Mouse (Mus musculus) stomach, postnatal 0 days (tissue): Measurements from ENCODE around the gene Mast4. TPM values are rescaled to one million over a fixed set of nuclear protein-coding genes. Genes with fewer than 3 reads are reported as not detected.
"Not testable (repeated sequence)": the region's sequence is repeated elsewhere in the genome, so short reads cannot be mapped to it uniquely, and the experiment has no call there.

Experiments used
- ATAC-seq: fragments of 200-750 bp; cut with Nextera tagmentation; 2 replicates; pipeline ENCODE4 v1.8.0; 2017; ENCODE audit not compliant: low FRiP score, low TSS enrichment
- DNase-seq: peaks from one replicate; pipeline ENCODE4 v3.0.0-alpha.2; 2016; ENCODE audit warnings: low spot score
- H3K27ac ChIP-seq: fragments of 300-500 bp; sonication (generic); replicated peaks from 2 replicates; pipeline ENCODE4 v1.5.1; 2014; ENCODE audit warnings: mild to moderate bottlenecking, control low read depth
- H3K27me3 ChIP-seq: fragments of 300-500 bp; sonication (generic); 2 replicates; pipeline ENCODE4 v1.6.1; 2014; ENCODE audit warnings: low read length; ENCODE audit not compliant: control insufficient read depth, insufficient read depth
- H3K36me3 ChIP-seq: fragments of 300-500 bp; sonication (generic); 2 replicates; pipeline ENCODE4 v1.6.1; 2014; ENCODE audit warnings: low read length, mixed read lengths; ENCODE audit not compliant: control insufficient read depth, insufficient read depth
- H3K4me1 ChIP-seq: fragments of 300-500 bp; sonication (generic); replicated peaks from 2 replicates; pipeline ENCODE4 v1.6.1; 2014; ENCODE audit warnings: antibody characterized with exemption; ENCODE audit not compliant: control insufficient read depth, insufficient read depth
- H3K4me2 ChIP-seq: fragments of 300-500 bp; sonication (generic); replicated peaks from 2 replicates; pipeline ENCODE4 v1.6.1; 2014; ENCODE audit warnings: low read depth, mild to moderate bottlenecking, control low read depth, moderate library complexity
- H3K4me3 ChIP-seq: fragments of 300-500 bp; sonication (generic); 2 replicates; pipeline ENCODE4 v1.5.1; 2014; ENCODE audit warnings: low read depth, low read length, control low read depth
- H3K9ac ChIP-seq: fragments of 300-500 bp; sonication (generic); 2 replicates; pipeline ENCODE4 v1.6.1; 2014; ENCODE audit warnings: mild to moderate bottlenecking, low read length, control low read depth, mixed read lengths
- H3K9me3 ChIP-seq: fragments of 300-500 bp; sonication (generic); 2 replicates; pipeline ENCODE4 v1.6.1; 2016; ENCODE audit warnings: low read length; ENCODE audit not compliant: control insufficient read depth
- CTCF ChIP-seq: IDR thresholded peaks from 2 replicates; pipeline ENCODE4 v1.5.1; 2016; ENCODE audit warnings: antibody characterized with exemption, low read depth, mild to moderate bottlenecking, moderate library complexity
- EP300 ChIP-seq: optimal IDR thresholded peaks from 2 replicates; pipeline ENCODE3; 2016; ENCODE audit warnings: antibody characterized with exemption
- WGBS: fragments of 180-500 bp; shearing (Covaris S2); extraction: QIAGEN DNeasy Blood & Tissue Kit; methylation state at CpG from one replicate; pipeline ENCODE4 v1.1.7; 2014; 5-methylcytosine and 5-hydroxymethylcytosine counted together
- polyA plus RNA-seq: library from polyadenylated mRNA; unstranded; fragments of >200 nt; fragmentation: Nextera tagmentation; extraction: Ambion mirVana; gene quantifications from 2 replicates; pipeline ENCODE4 v1.2.1, GENCODE M21; 2015

Mast4 gene
- polyA plus RNA-seq, 1 experiment from 2014 or later, result 18.2 TPM

DNA sequence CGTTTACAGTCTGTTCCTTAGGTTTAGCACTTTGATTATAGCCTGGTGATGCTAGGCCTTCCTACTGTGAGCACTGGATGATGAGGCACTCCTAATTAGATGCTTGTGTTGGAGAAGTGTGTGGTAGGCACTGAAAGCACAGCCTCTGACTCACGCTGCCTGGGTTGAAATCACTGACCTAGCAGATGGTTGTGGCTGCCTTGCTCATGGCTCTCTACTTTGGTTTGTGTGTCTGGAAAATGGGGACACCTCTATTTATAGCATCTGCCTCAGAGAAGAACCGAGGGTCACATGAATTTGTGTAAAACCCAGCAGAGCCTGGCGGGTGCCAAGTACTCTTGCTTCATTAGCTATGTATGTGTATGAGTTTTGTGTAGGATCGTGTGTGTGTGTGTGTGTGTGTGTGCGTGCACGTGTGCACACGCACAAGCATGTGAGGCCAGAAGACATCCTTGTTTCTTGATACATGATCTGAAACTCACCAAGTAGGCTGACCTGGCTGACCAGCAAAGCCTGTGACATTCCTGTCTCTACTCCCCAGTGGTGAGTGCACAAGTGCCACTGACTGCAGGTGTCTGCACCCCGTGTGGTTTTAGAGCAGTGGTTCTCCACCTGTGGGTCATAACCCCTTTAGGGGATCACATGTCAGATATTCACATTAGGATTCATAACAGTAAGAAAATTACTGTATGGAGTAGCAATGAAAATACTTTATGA, 588.5 kb downstream of the Mast4 start:
- Histone ChIP-seq H3K9me3 (no peaks in the 10 kb centered on the region), H3K27ac (no peak overlapping the region), H3K36me3 (peaks cover 17% of the 10 kb centered on the region), H3K4me3 (no peak overlapping the region), H3K4me2 (no peak overlapping the region), H3K4me1 (no peaks in the 10 kb centered on the region), H3K9ac (no peak overlapping the region), H3K27me3 (no peaks in the 10 kb centered on the region)
- DNase-seq (no peak), ATAC-seq (no peak; the same call in 1 of the 2 replicates)
- TF ChIP-seq EP300 (no peak), CTCF (no peak)
- 87% methylated on average over 9 of the region's 9 CpGs for WGBS

DNA sequence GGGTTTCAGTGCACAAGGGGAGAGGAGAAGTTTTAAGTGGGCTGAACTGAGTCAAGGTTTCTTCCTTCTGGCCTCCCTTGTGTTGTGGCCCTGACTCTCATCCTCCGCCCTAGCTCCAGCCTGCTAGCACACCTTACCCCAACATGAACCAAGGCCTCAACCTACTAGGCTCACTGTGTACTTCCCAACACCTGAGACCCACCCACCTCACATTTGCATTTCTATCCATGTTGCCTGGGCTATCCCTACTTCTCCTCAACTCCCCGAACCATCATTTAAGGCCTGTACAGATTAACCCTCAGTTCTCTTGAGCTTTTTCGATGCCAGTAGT, 589.1 kb downstream of the Mast4 start:
- Histone ChIP-seq H3K4me3 (no peak overlapping the region), H3K27ac (no peak overlapping the region), H3K4me2 (no peak overlapping the region), H3K4me1 (no peaks in the 10 kb centered on the region), H3K27me3 (no peaks in the 10 kb centered on the region), H3K9ac (no peak overlapping the region), H3K9me3 (no peaks in the 10 kb centered on the region), H3K36me3 (peaks cover 17% of the 10 kb centered on the region)
- no peak for DNase-seq
- TF ChIP-seq EP300, result no peak
- TF ChIP-seq CTCF, result no peak
- 92% methylated on average over 3 of the region's 3 CpGs for WGBS
- peak; percentile 38; the same call in 1 of the 2 replicates for ATAC-seq

DNA sequence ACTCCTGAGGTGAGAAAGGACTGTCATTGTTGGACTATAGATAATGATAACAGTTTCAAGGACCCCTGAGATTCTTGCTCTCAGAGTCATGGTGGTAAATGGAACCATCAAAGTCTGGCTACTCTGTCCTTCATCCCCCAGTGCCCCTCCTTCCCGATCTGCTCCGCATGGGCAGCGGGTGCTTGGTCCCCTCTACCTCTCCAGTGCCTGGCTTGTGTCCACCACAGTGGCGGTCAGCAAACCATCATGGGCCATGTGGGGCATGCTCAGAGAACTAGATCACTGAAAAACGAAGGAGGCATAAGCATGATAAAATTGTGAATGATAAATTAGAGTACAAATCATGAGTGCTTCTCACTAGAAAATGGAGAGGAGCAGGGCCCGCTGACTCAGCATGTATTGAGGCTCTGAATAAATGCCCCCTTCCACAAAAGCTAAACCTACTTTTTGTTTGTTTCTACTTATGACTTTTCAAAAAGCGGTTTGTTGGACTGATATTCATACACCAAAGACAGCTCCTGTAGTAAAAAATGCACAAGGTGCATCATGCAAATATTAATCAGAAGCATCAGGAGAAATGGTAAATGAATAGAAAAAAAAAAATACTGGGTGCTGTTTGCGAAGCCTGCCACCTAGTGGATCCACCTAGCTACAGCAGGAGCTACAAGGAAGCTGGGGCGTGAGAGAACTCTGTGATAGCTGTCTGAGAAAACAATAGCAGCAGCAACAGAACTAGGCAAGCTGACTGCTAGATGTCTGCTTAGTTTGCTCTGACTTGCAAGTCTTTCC, 589.6 kb downstream of the Mast4 start:
- WGBS, result 66% methylated on average over 9 of the region's 9 CpGs
- no peak overlapping the region for H3K27ac ChIP-seq
- H3K9ac ChIP-seq, result no peak overlapping the region
- no peaks in the 10 kb centered on the region for H3K9me3 ChIP-seq
- peaks cover 20% of the 10 kb centered on the region for H3K36me3 ChIP-seq
- TF ChIP-seq EP300, result no peak
- peak; percentile 88 for TF ChIP-seq CTCF
- no peak overlapping the region for H3K4me3 ChIP-seq
- no peak overlapping the region for H3K4me2 ChIP-seq
- DNase-seq, result peak; percentile 62
- no peaks in the 10 kb centered on the region for H3K4me1 ChIP-seq
- no peaks in the 10 kb centered on the region for H3K27me3 ChIP-seq
- no peak; the same call in 1 of the 2 replicates for ATAC-seq

DNA sequence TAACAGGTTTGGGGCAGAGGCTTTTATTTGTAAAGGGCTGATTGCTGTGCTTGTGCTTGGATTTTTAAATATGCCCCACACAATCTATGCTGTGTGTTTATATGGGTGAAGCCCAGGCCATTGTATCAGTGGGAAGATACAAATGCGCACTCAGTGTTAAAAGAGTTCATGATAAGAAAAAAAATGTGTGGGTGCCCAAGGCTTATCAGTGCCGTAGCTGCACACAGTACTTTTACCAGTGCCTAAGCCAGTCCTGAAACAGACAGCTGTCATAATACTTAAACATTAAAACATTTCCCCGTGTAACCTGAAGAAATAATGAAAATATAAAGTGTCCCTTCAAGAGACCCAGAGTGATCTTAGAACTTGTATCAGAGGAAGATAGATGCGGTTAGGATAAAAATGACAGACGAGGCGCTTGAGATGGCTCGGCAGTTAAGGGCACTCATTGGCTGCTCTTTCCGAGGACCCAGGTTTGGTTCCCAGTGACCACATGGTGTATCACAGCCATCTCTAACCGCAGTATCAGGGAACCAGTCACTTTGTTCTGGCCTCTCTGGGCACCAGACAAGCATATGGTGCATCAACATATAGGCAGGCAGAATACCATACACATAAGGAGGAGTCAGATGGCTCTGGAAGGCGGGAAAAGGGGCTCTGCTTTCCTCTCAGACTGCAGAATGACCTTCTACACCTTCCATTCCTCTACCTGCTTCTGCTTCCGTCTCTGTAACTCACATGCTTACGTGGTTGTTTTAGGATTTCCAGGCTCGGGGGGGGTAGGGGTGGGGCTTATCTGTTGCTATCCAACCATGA, 594.4 kb downstream of the Mast4 start:
- H3K36me3 ChIP-seq, result peaks cover 47% of the 10 kb centered on the region
- H3K4me1 ChIP-seq, result no peaks in the 10 kb centered on the region
- TF ChIP-seq CTCF (no peak), EP300 (no peak)
- no peaks in the 10 kb centered on the region for H3K9me3 ChIP-seq
- 80% methylated on average over 13 of the region's 13 CpGs for WGBS
- DNase-seq (no peak), ATAC-seq (no peak)
- H3K27ac ChIP-seq, result no peak overlapping the region
- H3K4me2 ChIP-seq, result no peak overlapping the region
- H3K9ac ChIP-seq, result no peak overlapping the region
- H3K27me3 ChIP-seq, result no peaks in the 10 kb centered on the region
- no peak overlapping the region for H3K4me3 ChIP-seq

DNA sequence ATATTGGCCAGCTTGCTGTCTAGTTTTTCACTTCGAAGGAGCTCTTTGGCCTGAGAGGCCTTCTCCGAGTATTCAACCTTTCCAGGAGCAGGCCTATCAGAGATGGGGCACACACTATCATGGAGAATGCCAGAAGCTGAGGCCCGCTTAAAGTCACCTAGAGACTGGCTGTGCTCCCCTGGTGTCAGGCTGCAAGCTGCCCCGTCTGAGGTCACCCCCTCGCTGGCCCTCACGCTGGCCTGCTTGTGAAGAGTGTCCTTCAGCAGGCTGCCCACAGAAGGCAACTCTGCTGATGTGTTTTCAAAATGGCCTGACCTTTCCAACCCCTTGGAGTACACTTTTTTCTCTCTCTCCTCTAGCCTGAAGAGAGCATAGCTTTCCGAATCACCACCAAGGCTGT, 596.5 kb downstream of the Mast4 start:
- Histone ChIP-seq H3K4me1 (no peaks in the 10 kb centered on the region), H3K9ac (no peak overlapping the region), H3K4me3 (no peak overlapping the region), H3K27ac (no peak overlapping the region), H3K9me3 (no peaks in the 10 kb centered on the region), H3K27me3 (no peaks in the 10 kb centered on the region), H3K4me2 (no peak overlapping the region), H3K36me3 (peaks cover 55% of the 10 kb centered on the region)
- ATAC-seq, result no peak
- 95% methylated on average over 7 of the region's 7 CpGs for WGBS
- no peak for TF ChIP-seq EP300
- TF ChIP-seq CTCF, result no peak
- no peak for DNase-seq

DNA sequence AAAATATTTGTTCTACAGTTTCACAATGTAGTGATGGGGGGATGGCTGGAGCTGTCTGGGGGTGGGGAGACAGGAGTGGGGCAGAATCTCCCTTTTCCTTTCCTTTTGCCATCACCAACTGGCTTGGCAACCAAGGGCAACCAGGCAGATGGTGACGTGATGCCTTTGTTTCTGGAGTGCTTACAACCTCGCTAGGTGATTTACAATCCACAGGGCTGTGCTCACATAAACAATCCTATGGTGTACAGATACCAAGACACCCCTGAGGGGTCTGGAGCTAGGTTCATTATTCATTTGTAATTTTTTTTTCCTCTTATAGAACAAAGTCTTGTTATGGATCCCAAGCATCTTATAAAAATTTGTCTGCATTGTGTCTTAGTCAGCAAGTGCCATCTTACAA, 601.2 kb downstream of the Mast4 start:
- no peaks in the 10 kb centered on the region for H3K9me3 ChIP-seq
- peaks cover 30% of the 10 kb centered on the region for H3K36me3 ChIP-seq
- 64% methylated on average over 2 of the region's 2 CpGs for WGBS
- TF ChIP-seq EP300 (no peak), CTCF (no peak)
- ATAC-seq (no peak), DNase-seq (no peak)
- no peaks in the 10 kb centered on the region for H3K27me3 ChIP-seq
- no peak overlapping the region for H3K4me3 ChIP-seq
- no peaks in the 10 kb centered on the region for H3K4me1 ChIP-seq
- no peak overlapping the region for H3K27ac ChIP-seq
- no peak overlapping the region for H3K4me2 ChIP-seq
- H3K9ac ChIP-seq, result no peak overlapping the region

DNA sequence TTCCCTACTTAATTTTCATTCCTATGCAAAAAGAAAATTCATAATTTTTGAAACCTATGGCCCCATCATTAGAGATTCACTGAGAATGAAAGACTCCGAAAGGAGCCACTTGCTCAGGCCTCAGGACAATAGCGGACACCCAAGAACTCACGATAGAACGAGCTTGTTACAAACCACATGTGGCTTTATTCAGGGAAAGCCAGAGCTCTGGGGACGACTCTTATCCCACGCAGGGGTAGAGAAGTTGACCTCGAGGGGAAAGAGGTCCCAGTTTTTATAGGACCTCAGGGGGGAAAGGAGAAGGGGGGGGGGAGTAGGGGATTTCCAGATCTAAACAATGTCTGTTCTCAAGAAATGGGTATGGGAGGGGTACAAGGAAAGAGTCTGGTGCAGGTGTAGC, 605.3 kb downstream of the Mast4 start:
- not testable (repeated sequence) for ATAC-seq, H3K9me3 ChIP-seq, H3K27me3 ChIP-seq, H3K36me3 ChIP-seq, DNase-seq, H3K4me1 ChIP-seq, H3K4me2 ChIP-seq, H3K27ac ChIP-seq, H3K9ac ChIP-seq, H3K4me3 ChIP-seq
- WGBS, result 77% methylated on average over 7 of the region's 7 CpGs
